Mouse (Mus musculus): ENCODE results near the gene Sash1. TPM values are rescaled to one million over a fixed set of nuclear protein-coding genes. Genes with fewer than 3 reads are reported as not detected.

Gene Sash1
- polyA plus RNA-seq, 1 experiment, result 23.8 TPM

DNA sequence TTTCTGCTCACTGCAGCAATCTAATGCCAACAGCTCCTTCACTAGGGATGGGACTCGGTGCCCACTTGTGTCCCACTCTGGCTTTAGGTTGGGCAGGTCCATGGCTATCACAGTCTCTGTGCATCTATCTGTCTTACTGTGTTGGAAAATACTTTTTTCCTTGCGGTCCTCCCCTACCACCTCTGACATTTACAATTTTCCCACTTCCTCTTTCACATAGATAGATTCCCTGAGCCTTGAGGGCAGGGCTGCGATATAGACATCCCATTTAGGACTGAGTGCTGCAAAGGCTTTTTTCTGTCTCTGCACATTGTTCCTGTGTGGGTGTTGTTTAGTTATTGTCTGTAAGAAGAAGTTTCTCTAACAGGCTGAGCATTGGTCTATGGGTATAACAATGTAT lies 40.4 kb upstream of the Sash1 start:
- Histone ChIP-seq H3K4me1 (ENCODE audit: control insufficient read depth, insufficient read depth, low read length) (no peaks in the 10 kb centered on the region; the same call in 1 of the 2 replicates), H3K27ac (ENCODE audit: insufficient read depth, low read length) (no peak overlapping the region), H3K4me3 (ENCODE audit: insufficient read depth, low read length) (no peak overlapping the region)
- TF ChIP-seq CTCF (IDR thresholded peaks at IDR 0.05; ENCODE audit: extremely low read depth, insufficient read depth, low read length) (no peak), POLR2A (IDR thresholded peaks at IDR 0.05; ENCODE audit: extremely low read depth, insufficient read depth, low read length) (no peak)

DNA sequence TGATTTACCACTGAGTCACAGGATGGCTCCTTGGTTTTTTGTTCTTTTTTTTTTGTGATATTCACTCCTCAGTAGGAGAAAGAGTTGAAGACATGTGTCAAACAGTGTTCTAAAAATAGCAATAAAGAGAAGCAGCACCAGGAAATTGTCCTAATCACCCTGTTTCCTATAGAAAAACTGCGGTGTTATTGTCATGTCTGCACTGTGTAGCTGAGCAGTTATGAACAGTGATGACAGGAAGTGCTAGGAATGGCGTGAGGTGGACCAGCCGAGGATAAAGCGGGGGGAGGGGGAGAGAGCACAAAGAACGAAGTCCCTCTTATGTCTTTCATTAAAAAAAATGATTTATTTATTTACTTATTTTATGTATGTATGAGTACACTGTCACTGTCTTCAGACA lies 39.4 kb upstream of the Sash1 start:
- Histone ChIP-seq H3K4me3 (ENCODE audit: insufficient read depth, low read length) (no peak overlapping the region), H3K27ac (ENCODE audit: insufficient read depth, low read length) (no peak overlapping the region), H3K4me1 (ENCODE audit: control insufficient read depth, insufficient read depth, low read length) (no peaks in the 10 kb centered on the region; the same call in 1 of the 2 replicates)
- no peak for TF ChIP-seq POLR2A (IDR thresholded peaks at IDR 0.05; ENCODE audit: extremely low read depth, insufficient read depth, low read length)
- no peak for TF ChIP-seq CTCF (IDR thresholded peaks at IDR 0.05; ENCODE audit: extremely low read depth, insufficient read depth, low read length)

DNA sequence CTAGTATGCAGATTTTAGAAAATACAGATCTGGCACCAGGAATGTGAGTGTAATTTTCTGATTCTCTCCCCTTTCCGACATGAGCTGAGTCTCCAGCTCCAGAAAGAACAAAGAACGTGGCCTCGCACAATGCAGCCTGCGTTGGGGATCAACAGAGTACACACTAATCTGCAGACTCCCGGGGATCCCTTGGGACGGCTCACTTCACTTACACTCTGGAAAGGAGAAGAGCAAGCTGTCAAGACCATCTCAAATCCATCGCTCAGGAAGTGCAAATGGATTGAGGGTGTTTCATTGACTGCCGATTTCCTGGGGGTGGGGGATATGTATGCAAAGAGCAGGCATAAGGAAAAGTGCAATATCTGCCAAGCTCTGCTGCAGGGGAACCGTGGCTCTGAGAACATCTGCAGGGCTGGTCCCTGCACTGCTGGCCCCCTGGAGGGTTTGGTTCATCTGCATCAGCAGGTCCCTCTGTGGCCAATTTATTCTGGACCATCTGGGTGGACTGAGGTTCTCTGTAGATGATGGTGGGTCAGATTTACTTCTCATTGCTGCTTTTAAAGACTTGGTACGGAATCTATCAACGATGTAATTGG lies 35.3 kb upstream of the Sash1 start:
- Histone ChIP-seq H3K4me1 (ENCODE audit: control insufficient read depth, insufficient read depth, low read length) (no peaks in the 10 kb centered on the region), H3K4me3 (ENCODE audit: insufficient read depth, low read length) (no peak overlapping the region), H3K27ac (ENCODE audit: insufficient read depth, low read length) (no peak overlapping the region)
- TF ChIP-seq CTCF (IDR thresholded peaks at IDR 0.05; ENCODE audit: extremely low read depth, insufficient read depth, low read length), result no peak
- TF ChIP-seq POLR2A (IDR thresholded peaks at IDR 0.05; ENCODE audit: extremely low read depth, insufficient read depth, low read length), result no peak

DNA sequence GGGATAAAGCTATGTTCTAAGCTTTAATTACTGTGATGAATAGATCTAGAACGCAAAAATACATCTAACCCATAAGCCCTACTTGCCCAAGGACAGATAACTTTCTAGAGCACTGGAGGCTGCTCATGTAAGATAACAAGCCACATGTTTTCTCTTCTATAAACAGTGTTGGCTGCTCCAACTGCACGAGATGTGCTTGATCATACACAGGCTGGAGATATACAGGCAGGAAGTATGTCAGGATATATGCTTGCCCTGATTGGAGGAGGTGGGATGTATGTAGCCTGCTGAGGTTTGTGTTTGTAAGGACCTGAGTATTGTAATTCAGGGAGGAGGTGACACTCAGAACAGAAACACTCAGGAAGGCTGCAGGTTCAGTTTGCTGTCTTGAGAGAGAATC lies 31.9 kb upstream of the Sash1 start:
- H3K4me1 ChIP-seq (ENCODE audit: control insufficient read depth, insufficient read depth, low read length), result no peaks in the 10 kb centered on the region
- TF ChIP-seq POLR2A (IDR thresholded peaks at IDR 0.05; ENCODE audit: extremely low read depth, insufficient read depth, low read length) (no peak), CTCF (IDR thresholded peaks at IDR 0.05; ENCODE audit: extremely low read depth, insufficient read depth, low read length) (no peak)
- H3K27ac ChIP-seq (ENCODE audit: insufficient read depth, low read length), result no peak overlapping the region
- no peak overlapping the region for H3K4me3 ChIP-seq (ENCODE audit: insufficient read depth, low read length)

DNA sequence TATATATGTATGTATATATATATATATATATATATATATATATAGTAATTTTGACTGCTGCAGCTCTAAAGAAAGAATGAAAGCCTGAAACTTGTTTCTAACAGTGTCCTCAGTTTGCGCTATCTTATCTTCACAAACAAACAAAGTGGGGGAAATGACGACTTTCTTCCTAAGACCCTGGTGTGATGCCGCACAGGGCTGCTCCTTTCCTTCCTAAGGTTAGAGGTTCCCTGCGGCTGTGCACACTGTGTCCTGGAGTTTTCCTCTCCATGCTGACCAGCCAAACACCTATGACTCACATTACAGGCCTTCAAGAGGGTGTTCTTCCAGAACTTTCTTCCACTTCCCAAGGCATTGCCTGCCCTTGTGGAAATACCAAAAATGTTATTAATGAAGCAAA lies 31.5 kb upstream of the Sash1 start:
- no peak overlapping the region for H3K4me3 ChIP-seq (ENCODE audit: insufficient read depth, low read length)
- TF ChIP-seq POLR2A (IDR thresholded peaks at IDR 0.05; ENCODE audit: extremely low read depth, insufficient read depth, low read length) (no peak), CTCF (IDR thresholded peaks at IDR 0.05; ENCODE audit: extremely low read depth, insufficient read depth, low read length) (no peak)
- H3K27ac ChIP-seq (ENCODE audit: insufficient read depth, low read length), result no peak overlapping the region
- H3K4me1 ChIP-seq (ENCODE audit: control insufficient read depth, insufficient read depth, low read length), result no peaks in the 10 kb centered on the region

DNA sequence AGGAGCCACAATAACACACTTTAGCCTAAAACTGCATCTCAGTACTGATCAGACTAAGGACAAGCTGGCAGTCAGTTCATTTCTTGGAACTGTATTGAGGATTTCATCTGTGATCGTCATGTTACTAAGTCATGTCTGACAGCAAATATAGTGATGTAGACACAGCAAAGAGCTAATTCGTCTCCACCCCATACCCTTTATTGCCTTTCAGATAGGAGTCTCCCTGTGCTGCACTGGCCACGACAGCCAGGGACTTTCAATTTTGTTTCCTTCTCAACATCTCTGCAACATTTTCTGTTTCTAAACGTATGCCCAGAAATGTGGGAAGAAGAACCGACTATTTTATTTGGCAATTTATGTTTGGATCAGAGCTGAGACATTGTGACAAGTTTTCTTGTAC lies 29.9 kb upstream of the Sash1 start:
- H3K4me3 ChIP-seq (ENCODE audit: insufficient read depth, low read length), result no peak overlapping the region
- H3K27ac ChIP-seq (ENCODE audit: insufficient read depth, low read length), result no peak overlapping the region
- no peaks in the 10 kb centered on the region for H3K4me1 ChIP-seq (ENCODE audit: control insufficient read depth, insufficient read depth, low read length)
- no peak for TF ChIP-seq CTCF (IDR thresholded peaks at IDR 0.05; ENCODE audit: extremely low read depth, insufficient read depth, low read length)
- no peak for TF ChIP-seq POLR2A (IDR thresholded peaks at IDR 0.05; ENCODE audit: extremely low read depth, insufficient read depth, low read length)

DNA sequence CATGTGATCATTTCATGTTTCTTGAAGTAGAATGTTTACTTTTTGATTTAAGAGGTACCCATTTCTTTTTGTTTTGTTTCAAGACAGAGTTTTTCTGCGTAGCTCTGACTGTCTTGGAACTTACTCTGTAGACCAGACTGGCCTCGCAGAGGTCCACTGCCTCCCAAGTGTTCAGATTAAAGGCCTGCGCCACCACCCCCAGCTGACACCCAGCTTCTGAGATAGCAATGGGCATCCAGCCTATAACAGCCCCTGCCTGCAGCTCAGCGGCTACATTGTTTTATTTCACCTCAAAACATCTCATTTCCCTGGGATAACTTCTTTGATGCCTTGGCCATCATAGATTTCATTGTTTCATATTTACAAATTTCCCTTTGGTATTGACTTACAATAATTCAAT lies 28.0 kb upstream of the Sash1 start:
- Histone ChIP-seq H3K4me3 (ENCODE audit: insufficient read depth, low read length) (no peak overlapping the region), H3K4me1 (ENCODE audit: control insufficient read depth, insufficient read depth, low read length) (no peaks in the 10 kb centered on the region), H3K27ac (ENCODE audit: insufficient read depth, low read length) (no peak overlapping the region)
- TF ChIP-seq CTCF (IDR thresholded peaks at IDR 0.05; ENCODE audit: extremely low read depth, insufficient read depth, low read length) (no peak), POLR2A (IDR thresholded peaks at IDR 0.05; ENCODE audit: extremely low read depth, insufficient read depth, low read length) (no peak)

DNA sequence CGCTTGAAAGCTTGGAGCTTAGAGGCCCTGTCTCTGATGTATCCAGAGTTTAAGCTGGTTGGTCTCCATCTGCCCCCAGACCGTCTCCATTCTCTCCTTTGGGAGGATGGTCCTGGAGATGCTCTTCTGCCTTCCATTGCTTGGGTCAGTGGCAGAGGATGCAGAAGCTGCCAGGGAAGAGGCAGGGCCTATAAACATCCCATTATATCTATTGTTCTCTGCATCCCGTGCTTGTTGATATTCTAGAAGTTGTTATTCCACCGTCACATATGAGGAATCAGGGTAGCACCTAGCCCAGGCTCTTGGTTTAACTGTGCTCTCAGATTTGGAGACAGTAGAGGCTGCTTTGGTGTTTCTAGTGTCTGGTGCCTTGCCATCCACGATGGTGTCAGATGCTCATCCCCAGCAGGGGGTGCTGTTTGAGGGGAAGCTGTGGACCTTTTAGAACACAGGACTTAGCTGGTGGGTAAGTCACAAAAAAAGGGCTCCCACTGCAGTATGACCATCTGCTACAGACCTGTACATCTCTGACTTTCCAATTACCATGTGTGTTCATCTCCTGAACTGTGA lies 26.9 kb upstream of the Sash1 start:
- Histone ChIP-seq H3K27ac (ENCODE audit: insufficient read depth, low read length) (no peak overlapping the region), H3K4me1 (ENCODE audit: control insufficient read depth, insufficient read depth, low read length) (no peaks in the 10 kb centered on the region), H3K4me3 (ENCODE audit: insufficient read depth, low read length) (no peak overlapping the region)
- TF ChIP-seq POLR2A (IDR thresholded peaks at IDR 0.05; ENCODE audit: extremely low read depth, insufficient read depth, low read length) (no peak), CTCF (IDR thresholded peaks at IDR 0.05; ENCODE audit: extremely low read depth, insufficient read depth, low read length) (0 out of 2 replicates have a peak, but pooled peaks have one; percentile 1)

DNA sequence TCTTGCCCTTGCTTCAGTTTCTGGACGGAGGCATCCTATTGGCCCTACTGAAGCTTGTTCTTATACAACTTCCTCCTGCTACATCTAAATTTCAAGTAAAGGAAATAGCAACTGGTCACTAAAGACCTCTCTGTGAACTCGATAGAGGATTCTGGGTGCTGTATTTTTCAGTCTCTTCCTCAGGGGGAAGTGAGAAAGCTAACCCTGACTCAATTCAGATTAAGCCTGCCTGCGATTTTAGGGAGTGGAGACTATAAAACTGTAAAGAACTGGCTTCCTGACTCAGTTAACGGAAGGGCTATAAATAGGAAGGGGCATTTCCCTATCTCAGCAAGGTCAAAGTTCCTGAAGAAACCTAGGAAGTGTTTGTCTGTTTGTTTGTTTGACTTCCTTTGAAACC lies 26.3 kb upstream of the Sash1 start:
- TF ChIP-seq POLR2A (IDR thresholded peaks at IDR 0.05; ENCODE audit: extremely low read depth, insufficient read depth, low read length) (no peak), CTCF (IDR thresholded peaks at IDR 0.05; ENCODE audit: extremely low read depth, insufficient read depth, low read length) (no peak)
- Histone ChIP-seq H3K27ac (ENCODE audit: insufficient read depth, low read length) (no peak overlapping the region), H3K4me3 (ENCODE audit: insufficient read depth, low read length) (no peak overlapping the region), H3K4me1 (ENCODE audit: control insufficient read depth, insufficient read depth, low read length) (no peaks in the 10 kb centered on the region)

DNA sequence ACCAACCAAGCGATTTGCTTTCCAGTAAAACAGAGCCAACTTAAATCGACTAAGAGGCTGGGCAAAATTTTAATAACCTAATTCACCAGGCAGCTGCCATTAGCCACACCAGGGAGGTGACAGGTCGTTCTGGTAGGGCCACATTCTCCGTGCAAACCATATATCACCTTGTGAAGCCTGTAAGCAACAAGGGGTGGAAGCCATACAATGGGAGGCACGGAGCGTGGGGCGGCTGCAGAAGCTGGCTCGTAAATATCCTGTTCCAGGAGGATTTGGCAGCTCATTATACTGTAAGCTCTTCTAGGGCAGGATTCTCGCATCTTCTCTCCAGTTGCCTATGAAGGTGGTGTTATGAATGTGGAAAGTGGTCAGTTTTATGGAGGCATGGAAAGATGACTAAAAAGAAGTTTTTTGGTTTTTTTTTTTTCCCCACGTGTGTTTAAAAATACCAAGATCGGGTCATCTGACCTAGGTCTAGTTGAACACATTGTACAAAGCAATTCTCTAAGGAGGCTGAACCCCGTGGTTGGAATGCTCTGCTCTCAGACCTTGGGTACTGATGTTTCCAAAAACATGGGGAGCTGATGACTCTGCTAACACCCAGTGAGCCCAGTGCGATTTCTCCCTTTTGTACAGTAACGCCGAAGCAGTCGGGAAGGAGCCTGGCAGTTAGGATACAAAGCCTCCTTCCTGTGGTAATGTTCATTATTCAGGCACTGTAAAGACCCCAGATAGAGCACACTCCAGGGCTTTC lies 24.5 kb upstream of the Sash1 start:
- H3K4me1 ChIP-seq (ENCODE audit: control insufficient read depth, insufficient read depth, low read length), result no peaks in the 10 kb centered on the region
- H3K4me3 ChIP-seq (ENCODE audit: insufficient read depth, low read length), result no peak overlapping the region
- H3K27ac ChIP-seq (ENCODE audit: insufficient read depth, low read length), result no peak overlapping the region
- TF ChIP-seq CTCF (IDR thresholded peaks at IDR 0.05; ENCODE audit: extremely low read depth, insufficient read depth, low read length) (no peak), POLR2A (IDR thresholded peaks at IDR 0.05; ENCODE audit: extremely low read depth, insufficient read depth, low read length) (no peak)

All from cortical plate, adult 2 months (tissue).